Mouse (Mus musculus): Measurements from ENCODE around the gene Atp8a2.

Atp8a2 gene

GRCm38 (mm10) chr14:59919865-59920264, 277.1 kb downstream of the Atp8a2 start:
- no peak for DNase-seq (ENCODE audit: low spot score)

GRCm38 (mm10) chr14:59903484-59904130, 293.4 kb downstream of the Atp8a2 start:
- DNase-seq (ENCODE audit: low spot score): no peak

- DNase-seq (ENCODE audit: low spot score): no peak
These were observed 303.0 kb downstream of the Atp8a2 start for GRCm38 (mm10) chr14:59893971-59894370.

GRCm38 (mm10) chr14:59892084-59892483, 304.9 kb downstream of the Atp8a2 start:
- no peak for DNase-seq (ENCODE audit: low spot score)

- DNase-seq (ENCODE audit: low spot score): no peak
These were observed 305.5 kb downstream of the Atp8a2 start for GRCm38 (mm10) chr14:59891491-59891890.

GRCm38 (mm10) chr14:59890818-59891217, 306.2 kb downstream of the Atp8a2 start:
- no peak for DNase-seq (ENCODE audit: low spot score)

- no peak for DNase-seq (ENCODE audit: low spot score)
These were observed 306.9 kb downstream of the Atp8a2 start for GRCm38 (mm10) chr14:59890107-59890506.

- DNase-seq (ENCODE audit: low spot score): no peak
These were observed 308.5 kb downstream of the Atp8a2 start for GRCm38 (mm10) chr14:59888446-59888845.

- DNase-seq (ENCODE audit: low spot score): no peak
These were observed 308.9 kb downstream of the Atp8a2 start for GRCm38 (mm10) chr14:59888046-59888445.

- DNase-seq (ENCODE audit: low spot score): no peak
These were observed 309.7 kb downstream of the Atp8a2 start for GRCm38 (mm10) chr14:59887061-59887861.

GRCm38 (mm10) chr14:59883517-59884069, 313.4 kb downstream of the Atp8a2 start:
- no peak for DNase-seq (ENCODE audit: low spot score)

GRCm38 (mm10) chr14:59880829-59881228, 316.1 kb downstream of the Atp8a2 start:
- peak; percentile 3 for DNase-seq (ENCODE audit: low spot score)

GRCm38 (mm10) chr14:59878248-59878647, 318.7 kb downstream of the Atp8a2 start:
- DNase-seq (ENCODE audit: low spot score): no peak

GRCm38 (mm10) chr14:59876525-59876924, 320.5 kb downstream of the Atp8a2 start:
- DNase-seq (ENCODE audit: low spot score): no peak

GRCm38 (mm10) chr14:59868369-59868768, 328.6 kb downstream of the Atp8a2 start:
- no peak for DNase-seq (ENCODE audit: low spot score)

- no peak for DNase-seq (ENCODE audit: low spot score)
These were observed 329.2 kb downstream of the Atp8a2 start for GRCm38 (mm10) chr14:59867749-59868148.

GRCm38 (mm10) chr14:59866001-59866400, 331.0 kb downstream of the Atp8a2 start:
- no peak for DNase-seq (ENCODE audit: low spot score)

GRCm38 (mm10) chr14:59862351-59862750, 334.6 kb downstream of the Atp8a2 start:
- no peak for DNase-seq (ENCODE audit: low spot score)

GRCm38 (mm10) chr14:59859830-59860229, 337.1 kb downstream of the Atp8a2 start:
- no peak for DNase-seq (ENCODE audit: low spot score)

- no peak for DNase-seq (ENCODE audit: low spot score)
These were observed 338.3 kb downstream of the Atp8a2 start for GRCm38 (mm10) chr14:59858501-59859225.

- no peak for DNase-seq (ENCODE audit: low spot score)
These were observed 343.8 kb downstream of the Atp8a2 start for GRCm38 (mm10) chr14:59853139-59853538.

- no peak for DNase-seq (ENCODE audit: low spot score)
These were observed 350.2 kb downstream of the Atp8a2 start for GRCm38 (mm10) chr14:59846609-59847375.

Data from yolk sac, embryonic 10.5 days (tissue).